In genomic region chr2:25579737-25580460, GRCm38 (mm10) we compare ENCODE assay signal across 9 mouse cellular contexts. TPM values are rescaled to one million over a fixed set of nuclear protein-coding genes. Genes with fewer than 3 reads are reported as not detected.
A peak's percentile ranks its signal among the peaks of the same experiment; 100 is the strongest.
DNase-seq lines count a peak whose midpoint lies in the region; ATAC-seq and TF ChIP-seq lines count a peak whose summit lies in the region.
"Had no signal": no experiment of that assay in that cellular context is flagged by ENCODE, and none has a peak within 500 bp of the region (broad histone marks: within the 10 kb centered on the region; RNA-seq: fewer than 3 reads in every experiment).

No protein-coding gene starts in this region.

- no peak for TF ChIP-seq POLR2A in brain, embryonic 14.5 days (IDR thresholded peaks at IDR 0.05; ENCODE audit: borderline replicate concordance, extremely low read depth, insufficient read depth, insufficient read length, poor library complexity, severe bottlenecking)

- no peak overlapping the region for H3K9ac ChIP-seq in forebrain, embryonic 14.5 days (ENCODE audit: low read length)
- H3K9ac ChIP-seq in kidney, embryonic 16.5 days (replicated peaks; ENCODE audit: low read length) = no peak overlapping the region
- no peak overlapping the region for H3K9ac ChIP-seq in lung, embryonic 16.5 days (ENCODE audit: low read length)
- H3K9ac ChIP-seq: liver, embryonic 15.5 days had no signal

- TF ChIP-seq CTCF in brain, embryonic 14.5 days (IDR thresholded peaks at IDR 0.05; ENCODE audit: borderline replicate concordance, extremely low read depth, insufficient read depth, insufficient read length) = peak; percentile 56; the same call in 1 of the 2 replicates

- peaks cover 61% of the 10 kb centered on the region for H3K27me3 ChIP-seq in heart, embryonic 10.5 days (ENCODE audit: insufficient read depth, poor library complexity, severe bottlenecking)
- H3K27me3 ChIP-seq in forebrain, embryonic 14.5 days (replicated peaks; ENCODE audit: control insufficient read depth, insufficient read depth, low read length) = peaks cover 52% of the 10 kb centered on the region
- peaks cover 55% of the 10 kb centered on the region for H3K27me3 ChIP-seq in kidney, embryonic 16.5 days (ENCODE audit: insufficient read depth, low read length)
- H3K27me3 ChIP-seq in lung, embryonic 16.5 days (ENCODE audit: control insufficient read depth, insufficient read depth, low read depth, low read length) = peaks cover 57% of the 10 kb centered on the region

- H3K9me3 ChIP-seq in heart, embryonic 10.5 days = no peaks in the 10 kb centered on the region
- H3K9me3 ChIP-seq in forebrain, embryonic 14.5 days (replicated peaks; ENCODE audit: control insufficient read depth, low read length) = no peaks in the 10 kb centered on the region
- no peaks in the 10 kb centered on the region for H3K9me3 ChIP-seq in kidney, embryonic 16.5 days (ENCODE audit: low read length)
- no peaks in the 10 kb centered on the region for H3K9me3 ChIP-seq in lung, embryonic 16.5 days (ENCODE audit: control insufficient read depth, low read length)
- H3K9me3 ChIP-seq: liver, embryonic 15.5 days had no signal

- H3K27ac ChIP-seq in heart, embryonic 10.5 days = no peak overlapping the region
- H3K27ac ChIP-seq in forebrain, embryonic 14.5 days (ENCODE audit: low read depth, low read length) = no peak overlapping the region
- H3K27ac ChIP-seq in kidney, embryonic 16.5 days (ENCODE audit: low read length) = no peak overlapping the region
- no peak overlapping the region for H3K27ac ChIP-seq in lung, embryonic 16.5 days (ENCODE audit: low read length)
- H3K27ac ChIP-seq: liver, embryonic 15.5 days had no signal

- peak overlapping the region; percentile 41 for H3K4me3 ChIP-seq in heart, embryonic 10.5 days
- H3K4me3 ChIP-seq in forebrain, embryonic 14.5 days (ENCODE audit: low read depth, low read length) = 0 out of 2 replicates have a peak overlapping the region, but pooled peaks have one; percentile 6
- peak overlapping the region; percentile 29 for H3K4me3 ChIP-seq in kidney, embryonic 16.5 days (ENCODE audit: low read length)
- H3K4me3 ChIP-seq in lung, embryonic 16.5 days (ENCODE audit: low read length) = peak overlapping the region; percentile 7; the same call in 1 of the 2 replicates
- H3K4me3 ChIP-seq: liver, embryonic 15.5 days had no signal

- peaks cover 66% of the 10 kb centered on the region for H3K4me1 ChIP-seq in heart, embryonic 10.5 days
- peaks cover 16% of the 10 kb centered on the region for H3K4me1 ChIP-seq in forebrain, embryonic 14.5 days (ENCODE audit: control insufficient read depth, insufficient read depth, low read length)
- peaks cover 55% of the 10 kb centered on the region for H3K4me1 ChIP-seq in kidney, embryonic 16.5 days (ENCODE audit: insufficient read depth, low read length)
- H3K4me1 ChIP-seq in lung, embryonic 16.5 days (replicated peaks; ENCODE audit: control insufficient read depth, insufficient read depth, low read length) = peaks cover 38% of the 10 kb centered on the region

- no peak for ATAC-seq in forebrain, embryonic 14.5 days
- no peak for ATAC-seq in kidney, embryonic 16.5 days (ENCODE audit: low FRiP score, low TSS enrichment)
- ATAC-seq in lung, embryonic 16.5 days (ENCODE audit: low read depth) = no peak
- ATAC-seq in erythroblast, adult 5-6 weeks (replicated peaks; ENCODE audit: low FRiP score, poor library complexity, severe bottlenecking) = no peak

- intact Hi-C loops in heart, postnatal 14 days (cut with DNase I) = no loop called here

- no peak for DNase-seq in heart, embryonic 10.5 days (ENCODE audit: low spot score)
- no peak for DNase-seq in heart, postnatal 14 days
- DNase-seq in brain, embryonic 14.5 days (ENCODE audit: low read depth) = peak; percentile 61
- DNase-seq in forebrain, embryonic 14.5 days (ENCODE audit: low spot score) = peak; percentile 61
- DNase-seq in right cerebral cortex, postnatal 4 days = peak; percentile 40

- whole genome bisulfite sequencing in heart, embryonic 10.5 days = 6% methylated on average over 27 of the region's 27 CpGs
- 7% methylated on average over 26 of the region's 27 CpGs for WGBS in forebrain, embryonic 14.5 days
- WGBS in kidney, embryonic 16.5 days = 5% methylated on average over 27 of the region's 27 CpGs
- WGBS in lung, embryonic 16.5 days = 3% methylated on average over 22 of the region's 27 CpGs

- H3K36me3 ChIP-seq in heart, embryonic 10.5 days = peaks cover 23% of the 10 kb centered on the region
- H3K36me3 ChIP-seq in forebrain, embryonic 14.5 days (ENCODE audit: control insufficient read depth, insufficient read depth, low read length) = peaks cover 18% of the 10 kb centered on the region
- H3K36me3 ChIP-seq in kidney, embryonic 16.5 days (ENCODE audit: insufficient read depth, low read length) = peaks cover 17% of the 10 kb centered on the region
- peaks cover 8% of the 10 kb centered on the region for H3K36me3 ChIP-seq in lung, embryonic 16.5 days (ENCODE audit: control insufficient read depth, insufficient read depth, low read length)

- peak overlapping the region; percentile 14; the same call in 1 of the 2 replicates for H3K4me2 ChIP-seq in forebrain, embryonic 14.5 days (ENCODE audit: low read length)
- peak overlapping the region; percentile 46 for H3K4me2 ChIP-seq in kidney, embryonic 16.5 days (replicated peaks; ENCODE audit: low read depth, low read length)
- peak overlapping the region; percentile 39 for H3K4me2 ChIP-seq in lung, embryonic 16.5 days (ENCODE audit: low read depth, low read length)
- H3K4me2 ChIP-seq: liver, embryonic 15.5 days had no signal

RNA-seq across cellular contexts. Expression of gene Ajm1, which starts 1.7 kb away (rescaled TPM):
- 0.08 TPM in 1 of 2 replicates, not detected in the other for polyA plus RNA-seq in heart, embryonic 10.5 days (2016; fragmentation: Nextera tagmentation; extraction: Ambion mirVana)
- total RNA-seq in heart, postnatal 14 days (2021) = under 1 TPM in 1 of 2 experiments, not detected in 1; 0.10 TPM
- polyA plus RNA-seq in brain, embryonic 14.5 days (2012; rRNA removed) = 24.5 and 30.3 TPM in 2 replicates
- 2.2 and 4.2 TPM in 2 replicates for polyA plus RNA-seq in forebrain, embryonic 14.5 days (2014; fragmentation: Nextera tagmentation; extraction: Ambion mirVana)
- polyA plus RNA-seq in kidney, embryonic 16.5 days (2015; fragmentation: Nextera tagmentation; extraction: Ambion mirVana) = 0.18 and 0.22 TPM in 2 replicates
- polyA plus RNA-seq in lung, embryonic 16.5 days (2015; fragmentation: Nextera tagmentation; extraction: Ambion mirVana) = 0.21 TPM in 1 of 2 replicates, not detected in the other
- total RNA-seq in erythroblast, adult 5-6 weeks (2015; ENCODE audit: low replicate concordance) = 0.63 TPM in 1 of 2 replicates, not detected in the other
- total RNA-seq in erythroblast, adult 5-6 weeks (2017; ENCODE audit: low replicate concordance) = not detected in 2 replicates
- polyA plus RNA-seq: liver, embryonic 15.5 days had no signal

RNA-seq across cellular contexts. Expression of gene Phpt1, which starts 4.9 kb away (rescaled TPM):
- polyA plus RNA-seq in heart, embryonic 10.5 days (2016; fragmentation: Nextera tagmentation; extraction: Ambion mirVana) = 160 and 170 TPM in 2 replicates
- total RNA-seq in heart, postnatal 14 days (2021) = 10 to 100 TPM; 75.4 to 76.0 TPM
- polyA plus RNA-seq in brain, embryonic 14.5 days (2012; rRNA removed) = 138 and 169 TPM in 2 replicates
- polyA plus RNA-seq in forebrain, embryonic 14.5 days (2014; fragmentation: Nextera tagmentation; extraction: Ambion mirVana) = 168 and 216 TPM in 2 replicates
- 193 and 206 TPM in 2 replicates for polyA plus RNA-seq in kidney, embryonic 16.5 days (2015; fragmentation: Nextera tagmentation; extraction: Ambion mirVana)
- polyA plus RNA-seq in lung, embryonic 16.5 days (2015; fragmentation: Nextera tagmentation; extraction: Ambion mirVana) = 164 and 167 TPM in 2 replicates
- 0.96 and 7.1 TPM in 2 replicates for total RNA-seq in erythroblast, adult 5-6 weeks (2015; ENCODE audit: low replicate concordance)
- 2.1 TPM in 1 of 2 replicates, not detected in the other for total RNA-seq in erythroblast, adult 5-6 weeks (2017; ENCODE audit: low replicate concordance)

RNA-seq across cellular contexts. Expression of gene Mamdc4, which starts 5.3 kb away (rescaled TPM):
- 1.6 and 3.7 TPM in 2 replicates for polyA plus RNA-seq in heart, embryonic 10.5 days (2016; fragmentation: Nextera tagmentation; extraction: Ambion mirVana)
- total RNA-seq in heart, postnatal 14 days (2021) = 1 to 10 TPM; 3.0 to 5.2 TPM
- 5.0 and 8.2 TPM in 2 replicates for polyA plus RNA-seq in brain, embryonic 14.5 days (2012; rRNA removed)
- polyA plus RNA-seq in forebrain, embryonic 14.5 days (2014; fragmentation: Nextera tagmentation; extraction: Ambion mirVana) = 0.84 and 2.2 TPM in 2 replicates
- polyA plus RNA-seq in kidney, embryonic 16.5 days (2015; fragmentation: Nextera tagmentation; extraction: Ambion mirVana) = 12.2 and 14.7 TPM in 2 replicates
- polyA plus RNA-seq in lung, embryonic 16.5 days (2015; fragmentation: Nextera tagmentation; extraction: Ambion mirVana) = 3.1 and 8.2 TPM in 2 replicates
- 2.5 and 7.1 TPM in 2 replicates for total RNA-seq in erythroblast, adult 5-6 weeks (2015; ENCODE audit: low replicate concordance)
- total RNA-seq in erythroblast, adult 5-6 weeks (2017; ENCODE audit: low replicate concordance) = 4.3 and 4.5 TPM in 2 replicates

RNA-seq across cellular contexts. Expression of gene Edf1, which starts 22.3 kb away (rescaled TPM):
- polyA plus RNA-seq in heart, embryonic 10.5 days (2016; fragmentation: Nextera tagmentation; extraction: Ambion mirVana) = 336 and 382 TPM in 2 replicates
- 100 to 1,000 TPM; 175 to 185 TPM for total RNA-seq in heart, postnatal 14 days (2021)
- polyA plus RNA-seq in brain, embryonic 14.5 days (2012; rRNA removed) = 166 and 189 TPM in 2 replicates
- 369 and 370 TPM in 2 replicates for polyA plus RNA-seq in forebrain, embryonic 14.5 days (2014; fragmentation: Nextera tagmentation; extraction: Ambion mirVana)
- 372 and 373 TPM in 2 replicates for polyA plus RNA-seq in kidney, embryonic 16.5 days (2015; fragmentation: Nextera tagmentation; extraction: Ambion mirVana)
- polyA plus RNA-seq in lung, embryonic 16.5 days (2015; fragmentation: Nextera tagmentation; extraction: Ambion mirVana) = 319 and 355 TPM in 2 replicates
- total RNA-seq in erythroblast, adult 5-6 weeks (2015; ENCODE audit: low replicate concordance) = 27.3 and 50.2 TPM in 2 replicates
- total RNA-seq in erythroblast, adult 5-6 weeks (2017; ENCODE audit: low replicate concordance) = 32.2 and 32.9 TPM in 2 replicates

RNA-seq across cellular contexts. Expression of gene Rabl6, which starts 28.4 kb away (rescaled TPM):
- polyA plus RNA-seq in heart, embryonic 10.5 days (2016; fragmentation: Nextera tagmentation; extraction: Ambion mirVana) = 57.9 and 69.6 TPM in 2 replicates
- 10 to 100 TPM; 48.1 to 49.7 TPM for total RNA-seq in heart, postnatal 14 days (2021)
- 86.1 and 87.9 TPM in 2 replicates for polyA plus RNA-seq in brain, embryonic 14.5 days (2012; rRNA removed)
- 47.9 and 55.0 TPM in 2 replicates for polyA plus RNA-seq in forebrain, embryonic 14.5 days (2014; fragmentation: Nextera tagmentation; extraction: Ambion mirVana)
- 69.8 and 73.9 TPM in 2 replicates for polyA plus RNA-seq in kidney, embryonic 16.5 days (2015; fragmentation: Nextera tagmentation; extraction: Ambion mirVana)
- polyA plus RNA-seq in lung, embryonic 16.5 days (2015; fragmentation: Nextera tagmentation; extraction: Ambion mirVana) = 60.7 and 61.8 TPM in 2 replicates
- 18.1 and 22.4 TPM in 2 replicates for total RNA-seq in erythroblast, adult 5-6 weeks (2015; ENCODE audit: low replicate concordance)
- total RNA-seq in erythroblast, adult 5-6 weeks (2017; ENCODE audit: low replicate concordance) = 11.8 and 29.1 TPM in 2 replicates

Comparison
In these comparisons a context has a peak if more than half of its experiments do, and no peak if none do; other contexts are left out.
1. DNase-seq: peak in brain, embryonic 14.5 days (single experiment), forebrain, embryonic 14.5 days (single experiment) and right cerebral cortex, postnatal 4 days (single experiment); none in heart, embryonic 10.5 days (single experiment) and heart, postnatal 14 days (0 of 2).
2. Peak in every context shown above with its lines, with median percentiles within 50 percentile points of each other: H3K4me3 ChIP-seq and H3K4me2 ChIP-seq.